Mouse (Mus musculus): Measurements from ENCODE around the gene Zfp831.

- TF ChIP-seq CTCF (IDR thresholded peaks at IDR 0.05; ENCODE audit: low read depth): no peak
- TF ChIP-seq EP300 (IDR thresholded peaks at IDR 0.05; ENCODE audit: low read depth): no peak
Observed at GRCm38 (mm10) chr2:174661436-174662171, 18.3 kb downstream of the Zfp831 start.

Measured in liver, postnatal 0 days (tissue).